Mouse (Mus musculus): ENCODE measurements around the gene H3f3b.
A peak's percentile ranks its signal among the peaks of the same experiment; 100 is the strongest.

- TF ChIP-seq CTCF (IDR thresholded peaks at IDR 0.05; ENCODE audit: control insufficient read depth, insufficient read depth, insufficient read length) (peak; percentile 48), MYOD1 (IDR thresholded peaks at IDR 0.05; ENCODE audit: control insufficient read depth, insufficient read length, low read depth) (no peak)
These were observed 9.7 kb downstream of the H3f3b start for GRCm38 (mm10) chr11:116018106-116018505.
